Mouse (Mus musculus): Measurements from ENCODE around the gene Fam71b.

GRCm38 (mm10) chr11:46443152-46443551, 46.8 kb downstream of the Fam71b start:
- TF ChIP-seq POLR2A (IDR thresholded peaks at IDR 0.05; ENCODE audit: low read depth, low read length) (no peak), CTCF (IDR thresholded peaks at IDR 0.05; ENCODE audit: extremely low read depth, insufficient read depth, insufficient read length, insufficient replicate concordance) (peak; percentile 14; the same call in 1 of the 2 replicates)
